Mouse (Mus musculus): ENCODE measurements around the gene Foxn3.

DNA sequence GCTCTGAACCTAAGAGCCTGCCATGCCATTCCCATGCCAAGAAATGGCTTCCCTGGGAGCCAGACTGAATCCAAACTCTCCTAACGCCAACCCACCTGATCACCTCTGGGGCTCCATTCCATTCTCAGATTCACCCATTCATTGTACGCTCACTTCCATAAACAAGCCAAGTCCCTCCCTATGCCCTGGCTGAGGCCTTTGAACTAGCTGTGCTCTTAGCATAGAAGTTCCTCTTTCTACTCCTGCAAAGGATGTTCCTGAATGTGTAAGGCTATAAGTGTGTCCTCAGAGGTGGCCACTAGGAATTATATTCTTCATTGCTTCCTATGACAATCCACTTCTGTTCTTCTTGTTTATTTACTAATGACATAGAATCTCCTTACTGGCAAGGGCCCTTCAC is 40.5 kb downstream of the Foxn3 start:
- no peak for TF ChIP-seq CTCF (IDR thresholded peaks at IDR 0.05; ENCODE audit: extremely low read depth, insufficient read depth, insufficient read length, insufficient replicate concordance)
- no peak for TF ChIP-seq POLR2A (IDR thresholded peaks at IDR 0.05; ENCODE audit: low read depth, low read length)

All from spleen, adult 2 months (tissue).